Mouse (Mus musculus) c-Kit-negative CD71-positive TER-119-positive erythroid progenitor cells, embryonic 14.5 days (primary cell): ENCODE results near the gene Shisa8.

Source experiments
- DNase-seq: peaks from one replicate; pipeline ENCODE4 v3.0.0-alpha.2; 2013; ENCODE audit warnings: low read depth, low spot score

Shisa8 gene

DNA sequence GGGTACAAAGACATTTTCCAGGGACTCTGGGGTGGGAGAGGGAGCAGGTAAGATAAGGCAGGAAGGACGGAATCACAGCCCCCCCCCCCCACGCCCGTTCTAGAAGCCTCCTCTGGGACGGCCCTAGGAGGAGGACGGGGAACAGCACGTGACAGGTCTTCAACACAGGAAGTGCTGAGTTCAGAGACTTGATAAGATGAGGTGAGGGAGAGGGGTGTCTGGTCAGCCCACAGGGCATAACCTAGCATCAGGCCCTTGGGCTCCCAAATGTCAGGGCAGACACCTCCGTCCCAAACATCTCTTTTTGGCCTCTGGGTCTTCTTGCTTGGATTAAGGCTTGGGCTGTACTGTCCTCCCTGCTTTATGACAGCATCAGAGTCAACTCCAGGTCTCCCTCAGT is 10.6 kb upstream of the Shisa8 start:
- DNase-seq = no peak

DNA sequence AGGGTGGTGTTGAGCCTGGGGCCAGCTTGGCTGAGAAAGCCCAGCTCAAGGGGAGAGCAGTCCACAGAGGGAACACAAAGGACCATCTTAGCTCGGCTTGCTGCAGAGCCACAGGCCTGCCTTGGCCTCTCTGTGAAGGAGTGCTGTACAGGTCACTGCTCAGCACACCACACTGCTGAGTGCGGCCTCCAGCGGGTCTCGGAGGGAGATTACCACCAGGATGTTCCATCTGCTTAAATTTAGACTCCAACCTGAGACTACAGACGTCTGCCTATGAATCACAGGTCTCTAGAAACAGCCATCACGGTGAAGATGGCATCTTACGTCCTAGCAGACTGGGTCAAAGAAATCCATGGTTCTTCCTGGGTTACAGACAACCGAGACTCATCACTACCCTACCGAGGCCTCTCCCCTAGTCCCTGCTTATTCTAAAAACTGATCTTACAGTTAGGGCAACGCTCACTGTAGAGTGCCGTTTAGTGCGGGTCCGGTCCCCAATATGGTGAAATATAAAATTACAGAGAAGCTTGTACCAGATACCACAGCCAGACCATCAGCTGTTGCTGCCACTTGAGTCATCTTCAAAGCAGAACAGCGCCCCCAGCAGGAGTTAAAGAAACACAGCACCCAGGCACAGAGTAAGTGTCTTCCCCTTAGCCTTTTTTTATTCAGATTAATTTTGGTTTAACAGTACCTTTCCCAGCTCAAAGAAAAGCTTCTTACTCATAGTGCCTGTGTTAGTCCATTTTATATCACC is 8.7 kb upstream of the Shisa8 start:
- no peak for DNase-seq

DNA sequence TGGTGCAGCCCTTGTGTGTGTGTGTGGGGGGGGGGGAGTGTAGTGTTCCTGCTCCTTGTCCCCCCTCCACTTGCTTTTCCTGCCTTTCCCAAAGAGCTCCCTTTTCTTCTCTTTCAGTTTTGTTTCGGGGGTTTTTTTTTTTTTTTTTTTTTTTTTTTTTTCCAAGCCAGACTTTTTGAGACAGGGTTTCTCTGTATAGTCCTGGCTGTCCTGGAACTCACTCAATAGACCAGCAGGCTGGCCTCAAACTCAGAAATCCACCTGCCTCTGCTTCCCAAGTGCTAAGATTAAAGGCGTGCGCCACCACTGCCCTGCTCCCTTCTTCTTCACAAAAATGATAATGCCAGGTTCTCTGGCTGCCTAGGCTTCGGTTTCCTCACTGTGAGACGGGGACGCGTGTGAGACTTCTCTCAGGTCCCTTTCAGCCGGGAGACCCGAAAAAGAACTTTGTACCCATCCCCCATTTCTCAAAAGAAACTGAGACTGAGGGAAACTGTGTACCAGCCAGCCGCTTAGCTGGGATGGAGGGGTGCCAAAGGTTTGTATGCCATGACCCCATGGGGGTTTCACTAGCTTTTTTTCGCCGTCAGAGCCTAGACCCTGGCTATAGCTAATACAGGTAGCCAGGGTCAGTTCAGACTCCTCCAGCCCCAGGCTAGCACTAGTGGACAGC is 7.5 kb upstream of the Shisa8 start:
- DNase-seq = no peak

DNA sequence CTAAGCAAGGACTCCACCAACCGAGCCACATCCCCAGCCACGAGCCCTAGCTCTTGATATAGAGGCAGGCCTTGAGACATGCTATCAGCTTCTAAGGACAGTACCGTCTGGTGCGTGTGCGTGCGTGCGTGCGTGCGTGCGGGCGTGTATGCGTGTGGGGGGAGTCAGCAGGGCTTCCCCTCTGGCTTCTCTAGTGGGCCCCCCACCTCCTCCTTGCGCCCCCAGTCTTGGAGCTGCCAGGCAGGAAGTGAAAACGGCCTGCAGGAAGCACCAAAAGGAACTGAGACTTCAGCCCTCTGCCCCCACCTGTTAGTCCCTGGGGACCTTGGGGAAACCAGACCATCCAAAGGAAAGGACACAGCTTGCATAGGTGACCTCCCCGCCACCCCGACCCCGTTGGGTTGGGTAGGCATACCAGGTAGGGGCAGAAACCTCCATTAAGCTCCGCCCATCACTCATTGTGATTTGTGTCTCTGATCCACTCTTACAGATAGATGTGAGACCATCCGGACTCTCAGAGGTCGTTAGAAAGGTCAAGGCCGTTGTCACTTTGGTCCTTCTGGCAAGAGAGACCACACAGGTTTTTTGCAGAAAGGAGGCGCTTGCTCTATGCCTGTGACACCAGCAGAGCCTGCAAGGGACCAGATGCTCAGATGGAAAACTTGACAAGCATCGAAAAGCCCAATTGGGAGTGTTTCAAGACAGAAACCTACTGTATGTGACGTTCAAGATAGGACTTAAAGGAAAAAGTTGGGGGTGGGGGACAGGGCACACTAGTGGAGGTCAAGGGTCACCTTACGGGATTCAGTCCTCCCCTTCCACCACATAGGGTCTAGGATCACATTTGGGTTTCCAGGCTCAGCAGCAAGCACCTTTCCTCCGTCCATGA is 6.4 kb upstream of the Shisa8 start:
- no peak for DNase-seq

DNA sequence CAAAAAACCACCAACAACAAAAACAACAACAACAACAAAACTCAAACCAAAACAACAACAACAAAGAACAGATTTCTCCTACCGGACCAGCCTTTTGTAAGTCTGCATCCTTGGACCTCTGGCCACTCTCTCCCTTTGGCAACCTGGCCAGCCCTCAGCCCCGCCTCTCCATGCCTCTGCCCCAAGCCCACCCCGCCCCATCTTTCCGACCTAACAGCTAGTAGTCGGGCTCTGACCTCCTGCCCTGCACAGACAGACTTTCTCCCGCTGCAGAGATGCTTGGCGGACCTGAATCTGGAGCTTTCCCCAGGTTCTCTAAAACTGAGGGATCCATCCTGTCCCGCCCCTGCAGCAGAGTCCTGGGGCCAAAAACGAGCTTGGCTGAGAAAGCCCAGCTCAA is 5.4 kb upstream of the Shisa8 start:
- DNase-seq = no peak

DNA sequence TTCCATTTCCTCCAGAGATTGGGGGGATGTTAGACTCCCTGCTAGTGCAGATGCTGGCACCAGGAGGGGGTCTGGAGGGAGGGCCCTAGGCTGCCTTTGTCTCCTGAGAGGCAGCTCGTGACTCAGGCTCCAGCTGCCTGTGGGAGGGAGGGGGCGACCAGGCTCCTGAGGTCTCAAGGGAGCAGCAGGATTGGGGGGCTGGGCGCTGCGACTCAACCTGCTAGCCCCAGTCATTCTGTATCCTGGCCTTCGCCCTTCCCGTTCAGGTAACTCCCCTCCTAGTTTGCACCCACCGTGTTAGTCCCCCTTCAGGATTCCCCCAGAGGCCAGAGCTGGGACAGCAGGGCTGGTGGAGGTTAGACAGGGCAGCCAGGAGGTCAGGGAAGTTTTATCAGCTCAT is 4.4 kb upstream of the Shisa8 start:
- no peak for DNase-seq

DNA sequence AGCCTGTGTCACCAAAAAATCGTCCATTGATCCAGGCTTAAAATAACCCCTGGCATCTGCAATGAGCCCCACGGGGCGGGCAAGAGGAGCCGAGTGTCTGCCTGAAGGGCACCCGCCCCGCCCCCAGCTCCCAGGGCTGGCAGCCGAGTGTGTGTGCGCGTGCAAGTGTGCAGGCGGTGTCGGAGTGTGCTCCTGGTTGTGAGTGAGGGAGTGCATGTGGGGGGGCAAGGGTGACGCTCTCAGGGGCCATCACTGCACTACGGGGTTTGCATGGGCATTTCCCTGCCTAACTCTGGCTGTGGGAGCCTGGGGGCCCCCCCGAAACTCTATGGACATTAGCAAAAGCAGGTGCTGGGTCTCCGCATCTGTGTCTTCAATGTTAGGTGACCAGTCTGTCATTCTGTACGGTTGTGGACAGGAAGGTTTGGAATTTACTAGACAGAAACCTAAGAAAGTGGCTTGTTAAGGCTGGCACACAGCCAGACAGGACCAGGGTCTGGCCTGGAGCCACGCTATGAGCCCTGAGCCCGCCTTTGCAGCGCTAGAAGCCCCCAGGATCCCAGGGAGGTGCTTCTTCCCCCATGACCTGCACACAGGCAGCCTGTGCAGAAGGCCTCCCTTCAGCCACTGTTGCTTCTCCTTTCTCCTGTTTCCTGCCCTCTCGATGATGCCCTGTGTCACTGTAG is 3.7 kb upstream of the Shisa8 start:
- no peak for DNase-seq

DNA sequence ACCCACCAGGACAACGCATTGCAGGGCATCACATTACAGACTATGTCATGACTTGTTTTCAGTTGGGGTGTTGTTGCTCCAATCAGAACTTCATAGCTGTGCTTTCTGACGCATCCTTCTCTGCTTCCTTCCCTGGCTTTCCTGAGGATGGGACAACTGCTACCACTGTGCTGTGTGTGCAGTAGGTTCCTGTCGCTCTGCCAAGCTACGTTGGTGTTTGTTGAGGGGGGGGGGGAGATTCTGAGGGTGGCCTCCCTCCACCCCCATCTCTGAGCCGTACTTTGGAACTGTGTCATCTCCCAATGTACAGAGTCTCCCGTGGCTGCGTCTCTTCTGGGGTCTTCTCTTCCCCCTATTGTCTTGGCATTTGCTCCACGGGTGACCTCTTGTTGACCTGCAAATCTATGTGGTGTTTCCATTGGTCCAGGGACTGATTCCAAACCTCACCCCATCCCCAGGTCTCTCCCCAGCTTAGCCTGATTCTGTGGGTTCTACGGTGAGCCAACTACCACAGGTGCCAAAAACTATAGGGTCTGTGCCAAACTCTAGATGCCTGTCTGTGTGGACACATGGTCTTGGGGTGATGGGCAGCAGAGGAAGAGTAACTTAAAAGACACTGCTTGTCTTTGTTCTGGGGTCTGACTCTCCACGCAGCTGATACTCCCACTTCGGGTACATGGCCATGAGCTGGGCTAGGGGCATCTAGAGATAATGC is 2.9 kb upstream of the Shisa8 start:
- no peak for DNase-seq

DNA sequence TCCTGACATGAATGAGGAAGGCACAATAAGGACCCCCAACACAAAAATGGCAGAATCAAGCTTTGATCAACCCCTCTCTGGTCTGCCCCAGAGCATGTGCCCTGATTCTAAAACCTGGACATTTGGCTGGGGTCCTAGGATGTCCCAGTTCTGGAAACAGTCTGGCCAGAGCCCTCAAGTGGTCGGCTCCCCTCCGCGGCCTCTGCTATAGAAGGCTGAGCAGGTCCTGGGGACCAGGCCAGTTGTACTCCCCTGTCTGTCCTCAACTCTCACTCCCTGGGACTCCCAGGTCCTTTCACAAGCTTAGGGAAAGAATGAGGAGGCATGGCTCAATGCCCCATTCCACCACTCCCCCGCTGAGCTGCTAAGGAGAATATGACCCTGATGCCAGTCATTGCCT is 607 bp upstream of the Shisa8 start:
- no peak for DNase-seq

DNA sequence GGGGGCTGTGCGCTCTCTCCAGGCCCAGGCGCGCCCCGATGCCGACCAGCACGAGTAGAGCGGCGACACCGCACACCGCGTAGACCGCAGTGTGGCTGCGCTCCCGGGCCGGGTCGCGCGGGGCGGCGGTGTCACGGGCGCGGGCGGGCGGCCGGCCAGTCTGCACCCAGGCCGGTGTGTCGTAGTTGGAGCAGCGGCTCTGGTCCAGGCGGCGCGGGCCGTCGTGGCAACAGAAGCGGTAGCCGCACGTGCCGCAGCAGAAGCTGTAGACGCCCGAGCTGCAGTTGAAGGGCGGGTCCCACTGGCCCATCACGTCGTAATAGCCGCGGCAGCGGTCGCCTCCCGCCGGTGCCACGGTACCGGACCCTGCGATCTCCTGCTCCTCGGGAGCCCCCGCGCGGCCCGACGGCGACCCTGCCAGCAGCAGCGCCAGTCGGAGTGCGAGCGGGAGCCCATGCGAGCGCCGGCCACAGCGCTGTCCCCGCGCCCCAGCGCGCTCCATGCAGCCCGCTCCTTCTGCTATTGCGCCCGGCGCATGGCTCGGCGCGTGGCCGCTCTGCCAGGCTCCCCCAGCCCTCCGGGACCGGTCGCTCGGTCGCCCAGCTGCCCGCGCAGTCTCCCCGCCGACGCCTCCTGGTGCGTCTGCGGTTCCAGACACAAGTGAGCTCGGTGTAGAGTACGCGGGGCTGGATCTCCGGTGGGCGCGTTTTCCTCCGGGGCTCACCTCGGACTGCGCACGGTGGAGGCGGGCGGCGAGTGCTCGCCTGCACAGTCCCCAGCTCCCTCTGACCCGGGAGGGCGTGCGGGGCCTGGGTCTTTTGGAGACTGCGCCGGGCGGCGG is 484 bp downstream of the Shisa8 start:
- DNase-seq = no peak

DNA sequence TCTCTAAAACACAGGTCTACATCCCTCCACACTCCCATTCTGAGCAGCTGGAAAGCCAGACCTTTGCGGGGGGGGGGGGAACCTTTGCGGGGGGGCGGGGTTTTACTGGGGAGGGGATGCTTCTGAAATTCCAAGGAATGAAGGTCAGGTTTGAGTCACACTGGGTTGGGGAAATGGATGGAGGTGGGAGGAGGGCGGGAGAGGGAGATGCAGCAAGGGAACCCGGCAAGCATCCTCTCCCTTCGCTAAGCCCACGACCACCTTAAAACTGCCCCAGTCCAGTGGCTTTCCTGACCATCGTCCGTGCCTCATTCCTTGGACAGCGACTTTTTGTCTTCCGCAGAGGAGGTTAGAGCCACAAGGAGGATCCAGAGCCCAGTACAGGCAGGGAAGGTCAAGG is 1.3 kb downstream of the Shisa8 start:
- no peak for DNase-seq

DNA sequence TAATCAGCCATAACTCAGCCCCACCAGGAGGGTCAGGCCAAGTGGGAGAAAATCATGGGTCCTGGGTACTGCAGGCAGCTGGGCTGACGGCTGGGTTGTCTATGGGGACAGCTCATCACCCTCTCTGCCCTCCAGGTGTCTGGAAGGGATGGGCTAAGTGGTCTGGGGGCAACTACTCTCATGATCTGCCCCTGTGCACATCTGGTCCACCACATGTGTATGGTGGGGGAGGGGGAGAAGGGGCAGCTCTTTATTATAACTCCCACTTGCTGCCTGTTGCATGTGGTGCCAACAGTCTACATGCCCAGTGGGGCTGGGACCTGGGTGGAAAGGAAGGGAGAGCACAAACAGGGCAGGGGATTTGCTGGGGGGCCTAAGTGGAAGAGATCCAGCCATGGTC is 1.8 kb downstream of the Shisa8 start:
- DNase-seq = no peak

DNA sequence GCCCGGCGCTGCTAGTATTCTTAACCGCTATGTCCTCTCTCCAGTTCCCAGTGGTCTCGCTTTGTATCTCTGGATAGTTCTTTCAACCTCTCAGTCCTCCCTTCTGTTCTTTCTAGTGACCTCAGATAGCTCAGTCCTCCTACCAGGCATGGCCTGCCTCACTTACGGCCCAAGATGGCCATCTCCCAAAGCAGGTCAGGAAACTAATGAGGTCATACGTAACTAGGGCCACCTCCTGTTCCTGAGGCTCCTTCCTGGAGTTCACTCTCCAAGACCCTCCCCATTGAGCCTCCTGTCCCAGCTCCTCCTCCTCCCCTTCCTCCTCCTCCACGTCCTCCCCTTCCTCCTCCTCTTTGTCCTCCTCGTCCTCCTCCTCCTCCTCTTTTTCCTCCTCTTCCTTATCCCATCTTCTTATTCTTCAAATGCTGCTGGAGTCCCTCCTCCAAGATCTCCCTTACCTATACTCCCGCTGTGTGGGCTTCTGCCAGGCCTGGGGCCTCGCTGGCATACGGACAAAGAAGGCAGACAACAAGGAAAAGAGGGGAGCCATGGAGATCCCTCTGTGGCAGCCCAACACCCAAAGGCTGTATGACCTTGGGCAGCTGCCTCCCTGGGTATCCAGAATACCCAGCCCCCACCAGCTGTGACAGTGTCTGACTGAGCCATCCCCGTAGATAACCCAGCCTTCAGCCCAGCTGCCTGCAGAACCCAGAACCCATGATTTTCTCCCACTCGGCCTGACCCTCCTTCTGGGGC is 3.1 kb downstream of the Shisa8 start:
- no peak for DNase-seq

DNA sequence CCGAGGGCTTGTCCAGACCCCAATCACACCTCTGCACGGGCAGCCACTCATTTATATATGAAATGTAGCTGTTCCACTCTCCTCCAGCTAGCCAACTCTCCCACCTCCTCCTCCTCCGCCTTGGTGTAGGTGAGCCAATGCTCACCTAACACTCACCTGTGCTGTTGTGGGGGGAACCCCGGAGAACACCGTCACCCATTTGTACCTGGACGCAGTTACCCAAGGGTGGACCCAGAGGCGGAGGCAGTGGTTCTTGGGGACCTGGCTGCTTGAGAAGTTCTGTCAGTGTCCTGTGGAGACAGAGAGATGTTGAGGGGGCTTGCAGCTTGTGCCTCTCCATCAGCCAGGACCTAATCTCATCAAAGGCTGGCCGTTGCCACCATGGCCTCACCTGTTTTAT is 4.3 kb downstream of the Shisa8 start:
- no peak for DNase-seq

DNA sequence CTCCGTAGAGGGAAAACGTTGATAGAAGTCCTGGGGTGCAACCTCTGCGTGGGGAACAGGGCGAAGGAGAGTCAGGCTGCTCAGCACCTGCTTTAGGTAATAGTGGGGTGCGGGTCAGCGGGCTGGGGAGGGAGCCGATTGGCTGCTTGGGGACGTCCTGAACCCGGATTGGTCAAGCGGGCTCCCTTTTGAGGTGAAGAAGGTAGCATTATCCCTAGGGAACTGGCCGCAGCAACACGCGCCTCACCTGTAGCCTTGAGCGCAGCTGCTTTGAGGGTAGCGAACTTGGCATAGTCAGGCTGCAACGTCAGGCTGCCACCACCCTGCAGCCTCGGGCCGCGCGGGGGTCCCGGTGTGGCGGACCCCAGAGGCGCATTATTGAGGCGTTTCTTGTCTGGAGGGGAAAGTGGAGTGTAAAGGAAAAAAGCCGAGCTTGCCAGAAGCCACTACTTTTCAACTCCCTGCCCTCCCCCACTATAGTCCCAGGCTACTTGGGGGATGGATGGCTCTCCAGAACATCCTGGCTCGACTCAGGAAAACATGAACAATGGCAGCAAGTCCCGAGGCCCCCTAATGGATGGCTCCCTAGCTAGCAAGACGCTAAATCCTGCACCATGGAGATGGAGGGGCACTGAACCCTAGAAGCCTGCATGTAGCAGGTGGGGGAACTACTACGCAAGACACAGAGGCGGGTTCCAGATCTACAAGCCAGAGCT is 5.0 kb downstream of the Shisa8 start:
- DNase-seq = no peak

DNA sequence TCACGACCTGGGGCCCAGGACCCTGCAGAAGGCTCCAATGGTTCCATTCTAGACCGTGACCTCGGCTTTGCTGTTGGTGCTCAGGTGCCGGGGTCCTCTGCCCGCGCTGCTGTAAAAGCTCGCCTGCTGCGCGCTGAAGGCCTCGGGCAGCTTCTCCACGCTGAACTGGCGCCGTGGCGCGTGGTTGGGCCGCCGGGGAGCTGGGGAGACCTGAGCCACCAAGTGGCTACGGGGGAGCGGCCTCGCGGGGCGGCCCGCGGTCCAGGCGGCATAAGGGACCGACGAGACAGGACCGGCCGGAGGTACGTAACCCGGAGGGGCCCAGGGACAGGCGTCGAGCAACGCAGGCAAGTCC is 5.5 kb downstream of the Shisa8 start:
- DNase-seq = no peak

DNA sequence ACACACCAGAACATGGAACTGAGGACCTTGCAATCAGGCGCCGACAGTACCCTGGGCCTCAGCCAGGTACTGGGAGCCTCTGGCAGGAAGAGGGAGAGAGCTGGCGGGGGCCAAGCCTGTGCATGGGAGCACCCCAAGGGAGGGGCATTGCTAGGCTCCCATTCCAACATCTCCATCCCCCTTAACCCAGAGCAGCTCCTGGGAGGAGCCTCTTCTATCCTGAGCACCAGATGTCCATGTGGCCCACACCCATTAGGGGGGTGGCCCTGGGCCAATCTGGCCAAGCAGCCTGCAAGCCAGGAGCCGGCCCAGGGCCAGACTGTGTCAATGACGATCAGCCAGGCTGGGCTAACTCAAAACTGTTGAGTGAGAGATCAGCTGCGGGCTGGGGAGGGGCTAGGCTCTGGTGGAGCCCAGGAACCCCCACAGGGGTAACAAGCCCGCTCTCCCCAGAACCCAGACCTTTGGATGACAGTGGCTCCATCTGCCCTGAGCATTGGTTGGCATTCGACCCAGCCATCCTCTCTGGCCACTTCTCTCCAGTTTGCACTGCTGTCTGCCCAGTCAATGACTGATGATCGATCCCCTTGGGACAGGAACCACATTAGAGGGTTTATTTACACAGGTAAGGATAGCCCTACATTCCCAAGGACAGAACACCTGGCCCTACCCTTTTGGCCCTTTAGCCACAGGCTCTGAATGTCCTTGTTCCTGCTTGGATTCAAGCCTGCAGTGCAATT is 6.1 kb downstream of the Shisa8 start:
- DNase-seq = no peak

DNA sequence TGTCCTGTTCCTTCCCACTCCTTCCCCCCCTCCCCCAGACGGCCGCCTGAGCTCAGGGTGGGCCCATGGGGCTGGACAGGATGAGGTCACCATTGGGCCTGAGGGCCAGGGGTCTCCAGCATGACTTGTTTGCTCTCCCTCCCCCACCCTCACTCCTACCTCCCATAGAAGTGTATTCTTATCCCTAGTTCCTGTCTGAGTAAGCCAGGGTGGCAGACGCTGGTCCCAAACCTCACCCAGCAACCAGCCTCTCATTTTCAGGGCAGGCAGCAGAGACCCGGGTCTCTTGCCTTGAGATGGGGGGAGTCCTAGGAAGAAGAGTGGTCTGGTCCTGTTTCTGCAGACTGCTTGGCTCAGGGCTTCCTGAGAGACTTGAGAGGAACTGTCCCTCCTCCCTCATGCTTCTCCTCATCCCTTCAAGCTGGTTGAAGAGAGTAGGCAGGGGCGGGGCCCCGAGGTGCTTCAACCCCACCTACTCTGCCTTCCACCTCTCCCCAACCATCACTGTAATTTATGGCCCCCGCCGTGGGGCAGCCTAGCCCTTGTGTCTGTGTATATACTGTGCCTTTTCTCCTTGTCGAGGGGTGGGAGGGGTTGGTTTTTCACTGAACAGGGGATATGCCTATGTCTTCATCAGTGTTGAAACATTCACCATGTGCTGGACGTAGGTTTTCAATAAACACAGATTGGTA is 7.8 kb downstream of the Shisa8 start:
- DNase-seq = no peak
